Mouse (Mus musculus): ENCODE measurements around the gene Fam98b. TPM values are rescaled to one million over a fixed set of nuclear protein-coding genes. Genes with fewer than 3 reads are reported as not detected.

Fam98b gene
- total and polyA plus RNA-seq, 3 experiments, result 11.1 to 83.5 (median 22.3) TPM

GRCm38 (mm10) chr2:117230261-117230660, 19.3 kb upstream of the Fam98b start:
- no peak for DNase-seq (ENCODE audit: extremely low read depth)
- no peak for TF ChIP-seq MYC (IDR thresholded peaks at IDR 0.05; ENCODE audit: low read depth, low read length)
- TF ChIP-seq ZMIZ1 (IDR thresholded peaks at IDR 0.05; ENCODE audit: low read depth, low read length), result no peak
- no peak for TF ChIP-seq GABPA (IDR thresholded peaks at IDR 0.05; ENCODE audit: insufficient replicate concordance, low read depth, low read length)
- no peak for TF ChIP-seq MEF2A (IDR thresholded peaks at IDR 0.05; ENCODE audit: borderline replicate concordance, low read depth, low read length)
- no peak for TF ChIP-seq KAT2A (IDR thresholded peaks at IDR 0.05; ENCODE audit: insufficient replicate concordance, low read length)
- TF ChIP-seq SIN3A (IDR thresholded peaks at IDR 0.05; ENCODE audit: low read length), result no peak
- TF ChIP-seq ELF1 (IDR thresholded peaks at IDR 0.05; ENCODE audit: low read depth, low read length), result no peak
- TF ChIP-seq POLR2A (IDR thresholded peaks at IDR 0.05; ENCODE audit: low read depth, low read length), result no peak
- TF ChIP-seq CHD1 (IDR thresholded peaks at IDR 0.05; ENCODE audit: low read depth, low read length), result no peak
- TF ChIP-seq BHLHE40 (IDR thresholded peaks at IDR 0.05; ENCODE audit: low read depth, low read length), result no peak
- no peak for TF ChIP-seq USF1 (IDR thresholded peaks at IDR 0.05; ENCODE audit: low read depth, low read length)
- no peak for TF ChIP-seq RCOR1 (conservative IDR thresholded peaks at IDR 0.05; ENCODE audit: low read depth, low read length)
- no peak for TF ChIP-seq ZC3H11A (IDR thresholded peaks at IDR 0.05; ENCODE audit: low read depth, low read length)
- no peak for TF ChIP-seq RAD21 (IDR thresholded peaks at IDR 0.05; ENCODE audit: low read depth, low read length)
- no peak for TF ChIP-seq USF2 (conservative IDR thresholded peaks at IDR 0.05; ENCODE audit: low read depth, low read length)
- no peak for TF ChIP-seq MAX (IDR thresholded peaks at IDR 0.05; ENCODE audit: low read length)
- no peak for TF ChIP-seq CTCF (conservative IDR thresholded peaks at IDR 0.05 in 1 of 2, IDR thresholded peaks at IDR 0.05 in 1 of 2; ENCODE audit: low read depth in 2 of 2, low read length in 2 of 2)
- no peak for TF ChIP-seq ETS1 (conservative IDR thresholded peaks at IDR 0.05; ENCODE audit: low read depth, low read length)
- no peak for TF ChIP-seq E2F4 (IDR thresholded peaks at IDR 0.05; ENCODE audit: insufficient replicate concordance, low read depth, low read length)
- no peak for TF ChIP-seq NRF1 (IDR thresholded peaks at IDR 0.05; ENCODE audit: low read depth, low read length)
- dilution Hi-C loops (cut with MboI; ENCODE audit: extremely low pct_ligation_motif_present, extremely low pct_unique_long_range_greater_than_20kb, low sequenced_read_pairs) (no loop called here), in situ Hi-C loops (cut with MboI; ENCODE audit: low pct_ligation_motif_present, low pct_unique_long_range_greater_than_20kb, low sequenced_read_pairs) (loop anchor here (5.0 kb wide), 1 partner anchor 333 kb away; no protein-coding TSS in a partner anchor)
- Histone ChIP-seq H3K4me1 (ENCODE audit: control insufficient read depth in 1 of 2, insufficient read depth in 2 of 2) (peaks cover 0 to 8% of the 10 kb centered on the region in 2 experiments; a peak in 2 of 4 replicates), H3K9ac (ENCODE audit: insufficient read depth, low read depth) (no peak overlapping the region), H3K36me3 (replicated peaks in 1 of 2; ENCODE audit: control insufficient read depth in 1 of 2, insufficient read depth in 1 of 2, low read length in 1 of 2) (no peaks in the 10 kb centered on the region), H3K27ac (ENCODE audit: insufficient read depth, low read depth) (no peak overlapping the region), H3K79me2 (replicated peaks; ENCODE audit: control insufficient read depth, extremely low read depth, insufficient read depth, poor library complexity, severe bottlenecking) (no peaks in the 10 kb centered on the region), H3K27me3 (replicated peaks) (no peaks in the 10 kb centered on the region), H3K4me2 (ENCODE audit: insufficient read depth, low read depth, poor library complexity, severe bottlenecking) (no peak overlapping the region), H3K9me3 (replicated peaks; ENCODE audit: low read length) (no peaks in the 10 kb centered on the region), H3K4me3 (replicated peaks in 1 of 3; ENCODE audit: low read depth in 2 of 3, low read length in 2 of 3, poor library complexity in 1 of 3) (no peak overlapping the region)

DNA sequence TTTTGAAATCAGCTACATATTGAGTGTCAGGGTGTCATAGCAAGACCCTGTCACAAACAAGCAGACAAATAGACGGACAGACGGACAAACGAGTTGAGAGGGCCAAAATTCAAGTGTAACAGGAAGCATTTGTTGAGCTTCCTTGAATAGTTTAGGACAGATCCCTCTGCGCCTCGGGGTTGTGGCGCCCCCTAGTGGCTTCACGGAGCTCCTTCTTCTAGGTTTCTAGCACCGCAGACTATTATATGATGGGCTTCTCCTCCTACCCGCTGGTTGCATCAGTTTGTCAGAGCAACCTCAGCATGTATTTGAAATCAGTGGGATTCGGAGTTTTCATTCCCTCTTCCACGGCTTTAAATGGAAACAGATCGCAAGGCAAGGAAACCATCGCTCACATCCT, 18.3 kb upstream of the Fam98b start:
- H3K4me3 ChIP-seq (replicated peaks in 1 of 3; ENCODE audit: low read depth in 2 of 3, low read length in 2 of 3, poor library complexity in 1 of 3), result peak overlapping the region in 2 of 3 experiments; percentile 25 to 34
- no peaks in the 10 kb centered on the region for H3K9me3 ChIP-seq (replicated peaks; ENCODE audit: low read length)
- H3K27me3 ChIP-seq (replicated peaks), result no peaks in the 10 kb centered on the region
- H3K9ac ChIP-seq (ENCODE audit: insufficient read depth, low read depth), result peak overlapping the region; percentile 57; the same call in 1 of the 2 replicates
- H3K36me3 ChIP-seq (replicated peaks in 1 of 2; ENCODE audit: control insufficient read depth in 1 of 2, insufficient read depth in 1 of 2, low read length in 1 of 2), result no peaks in the 10 kb centered on the region
- peak overlapping the region; percentile 30; the same call in 1 of the 2 replicates for H3K4me2 ChIP-seq (ENCODE audit: insufficient read depth, low read depth, poor library complexity, severe bottlenecking)
- DNase-seq (ENCODE audit: extremely low read depth), result peak; percentile 86
- no peaks in the 10 kb centered on the region for H3K79me2 ChIP-seq (replicated peaks; ENCODE audit: control insufficient read depth, extremely low read depth, insufficient read depth, poor library complexity, severe bottlenecking)
- H3K27ac ChIP-seq (ENCODE audit: insufficient read depth, low read depth), result no peak overlapping the region
- in situ Hi-C loops (cut with MboI; ENCODE audit: low pct_ligation_motif_present, low pct_unique_long_range_greater_than_20kb, low sequenced_read_pairs) (loop anchor here (5.0 kb wide), 1 partner anchor 334 kb away; no protein-coding TSS in a partner anchor), dilution Hi-C loops (cut with MboI; ENCODE audit: extremely low pct_ligation_motif_present, extremely low pct_unique_long_range_greater_than_20kb, low sequenced_read_pairs) (no loop called here)
- peaks cover 0 to 8% of the 10 kb centered on the region in 2 experiments; a peak in 2 of 4 replicates for H3K4me1 ChIP-seq (ENCODE audit: control insufficient read depth in 1 of 2, insufficient read depth in 2 of 2)
- no peak for TF ChIP-seq USF1 (IDR thresholded peaks at IDR 0.05; ENCODE audit: low read depth, low read length)
- no peak; the same call in 1 of the 2 replicates for TF ChIP-seq HCFC1 (IDR thresholded peaks at IDR 0.05; ENCODE audit: low read depth, low read length)
- no peak for TF ChIP-seq BHLHE40 (IDR thresholded peaks at IDR 0.05; ENCODE audit: low read depth, low read length)
- peak; percentile 23; the same call in 1 of the 2 replicates for TF ChIP-seq TCF12 (IDR thresholded peaks at IDR 0.05; ENCODE audit: low read depth, low read length)
- 0 out of 2 replicates have a peak, but pooled peaks have one; percentile 18 for TF ChIP-seq TBP (conservative IDR thresholded peaks at IDR 0.05; ENCODE audit: low read depth, low read length)
- 0 out of 2 replicates have a peak, but pooled peaks have one; percentile 16 for TF ChIP-seq MEF2A (IDR thresholded peaks at IDR 0.05; ENCODE audit: borderline replicate concordance, low read depth, low read length)
- TF ChIP-seq JUN (IDR thresholded peaks at IDR 0.05; ENCODE audit: insufficient read depth, low read depth, low read length), result no peak
- TF ChIP-seq NRF1 (IDR thresholded peaks at IDR 0.05; ENCODE audit: low read depth, low read length), result no peak
- TF ChIP-seq POLR2AphosphoS2 (IDR thresholded peaks at IDR 0.05; ENCODE audit: low read depth, low read length), result no peak
- no peak for TF ChIP-seq PAX5 (IDR thresholded peaks at IDR 0.05; ENCODE audit: low read length)
- TF ChIP-seq ZMIZ1 (IDR thresholded peaks at IDR 0.05; ENCODE audit: low read depth, low read length), result no peak
- no peak; the same call in 1 of the 2 replicates for TF ChIP-seq NELFE (IDR thresholded peaks at IDR 0.05; ENCODE audit: low read depth, low read length)
- TF ChIP-seq JUND (conservative IDR thresholded peaks at IDR 0.05; ENCODE audit: low read depth, low read length), result no peak
- no peak for TF ChIP-seq ZNF384 (IDR thresholded peaks at IDR 0.05; ENCODE audit: low read depth, low read length)
- peak; percentile 75 to 91 for TF ChIP-seq CTCF (conservative IDR thresholded peaks at IDR 0.05 in 1 of 2, IDR thresholded peaks at IDR 0.05 in 1 of 2; ENCODE audit: low read depth in 2 of 2, low read length in 2 of 2)
- no peak for TF ChIP-seq MXI1 (IDR thresholded peaks at IDR 0.05; ENCODE audit: low read depth, low read length)
- TF ChIP-seq MAFK (IDR thresholded peaks at IDR 0.05; ENCODE audit: insufficient replicate concordance, low read length), result no peak
- TF ChIP-seq ELF1 (IDR thresholded peaks at IDR 0.05; ENCODE audit: low read depth, low read length), result peak; percentile 60
- TF ChIP-seq ZKSCAN1 (IDR thresholded peaks at IDR 0.05; ENCODE audit: borderline replicate concordance, low read depth, low read length), result no peak
